Mouse (Mus musculus) cerebellum, adult 9-10 months (tissue): Measurements from ENCODE around the gene Alox12b.
A peak's percentile ranks its signal among the peaks of the same experiment; 100 is the strongest.

Source experiments
- DNase-seq: peaks from one replicate; pipeline ENCODE4 v3.0.0; 2022

Alox12b gene

GRCm38 (mm10) chr11:69156800-69157199 is at the start of gene Alox12b:
Alox12b (plus strand) TSS chr11:69156989.
- DNase-seq, result no peak

DNA sequence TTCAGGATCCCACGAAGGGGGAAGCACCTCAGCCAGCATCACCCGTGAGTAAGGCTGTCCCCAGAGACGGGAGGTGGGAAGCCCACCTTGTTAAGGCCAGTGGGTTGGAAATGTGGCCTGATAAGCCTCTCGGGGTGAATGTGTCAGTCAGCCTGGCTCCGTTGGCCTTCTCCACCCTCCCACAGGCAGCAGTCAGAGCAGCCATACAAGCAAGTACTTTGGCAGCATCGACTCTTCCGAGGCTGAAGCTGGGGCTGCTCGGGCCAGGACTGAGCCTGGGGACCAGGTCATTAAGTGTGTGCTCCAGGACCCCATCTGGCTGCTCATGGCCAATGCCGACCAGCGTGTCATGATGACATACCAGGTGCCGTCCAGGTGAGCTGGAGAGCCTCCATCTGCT is 49.1 kb upstream of the Alox12b start:
- DNase-seq, result no peak

DNA sequence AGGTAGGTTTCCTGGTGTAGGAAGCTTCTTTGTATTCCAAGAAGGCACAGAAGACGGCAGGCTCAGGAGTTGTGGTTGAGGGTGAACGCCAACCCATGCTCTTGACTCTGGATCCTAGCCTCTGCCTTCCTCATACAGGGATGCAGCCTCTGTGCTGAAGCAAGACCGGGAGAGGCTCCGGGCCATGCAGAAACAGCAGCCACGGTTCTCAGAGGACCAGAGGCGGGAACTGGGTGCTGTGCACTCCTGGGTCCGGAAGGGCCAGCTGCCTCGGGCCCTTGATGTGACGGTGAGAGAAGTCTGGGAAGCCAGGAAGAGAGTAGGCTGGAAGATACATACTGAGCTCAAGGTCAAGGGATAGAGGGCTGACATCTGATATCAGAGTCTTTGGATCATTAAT is 48.6 kb upstream of the Alox12b start:
- DNase-seq, result no peak

GRCm38 (mm10) chr11:69109032-69109900 is 47.5 kb upstream of the Alox12b start:
- peak; percentile 55 for DNase-seq

DNA sequence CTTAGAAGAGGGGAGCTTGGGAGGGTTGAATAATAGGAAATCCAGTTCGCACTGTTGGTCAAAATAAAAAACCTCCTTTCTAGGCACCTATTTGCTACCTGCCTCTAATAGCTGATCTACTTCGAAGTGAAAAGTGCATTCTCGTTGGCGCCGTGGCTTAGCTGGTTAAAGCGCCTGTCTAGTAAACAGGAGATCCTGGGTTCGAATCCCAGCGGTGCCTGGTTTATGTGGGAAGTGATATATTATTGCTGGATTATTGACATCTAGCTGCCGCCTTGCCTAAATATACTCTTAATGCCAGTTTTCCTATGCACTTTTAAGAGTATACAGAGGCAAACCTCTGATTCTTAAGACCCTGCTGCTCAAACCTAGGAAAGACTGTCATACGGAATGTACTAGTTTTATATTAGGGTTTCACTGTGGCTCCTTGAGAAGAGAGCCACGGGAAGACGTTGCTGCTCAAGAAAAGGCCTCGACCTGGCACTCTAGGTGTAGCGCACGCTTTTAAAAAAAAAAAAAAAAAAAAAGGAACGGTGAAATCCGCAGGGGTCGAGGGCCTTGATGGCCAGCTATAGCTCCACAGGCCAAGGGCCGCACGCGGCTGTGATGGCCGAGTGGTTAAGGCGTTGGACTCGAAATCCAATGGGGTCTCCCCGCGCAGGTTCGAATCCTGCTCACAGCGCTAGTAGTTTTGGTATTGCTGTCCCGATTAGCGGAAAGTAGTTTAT is 46.3 kb upstream of the Alox12b start:
- DNase-seq, result peak; percentile 92

GRCm38 (mm10) chr11:69111051-69111810 is 45.6 kb upstream of the Alox12b start:
- DNase-seq, result no peak

- no peak for DNase-seq
Observed at GRCm38 (mm10) chr11:69111865-69112264, 44.9 kb upstream of the Alox12b start.

DNA sequence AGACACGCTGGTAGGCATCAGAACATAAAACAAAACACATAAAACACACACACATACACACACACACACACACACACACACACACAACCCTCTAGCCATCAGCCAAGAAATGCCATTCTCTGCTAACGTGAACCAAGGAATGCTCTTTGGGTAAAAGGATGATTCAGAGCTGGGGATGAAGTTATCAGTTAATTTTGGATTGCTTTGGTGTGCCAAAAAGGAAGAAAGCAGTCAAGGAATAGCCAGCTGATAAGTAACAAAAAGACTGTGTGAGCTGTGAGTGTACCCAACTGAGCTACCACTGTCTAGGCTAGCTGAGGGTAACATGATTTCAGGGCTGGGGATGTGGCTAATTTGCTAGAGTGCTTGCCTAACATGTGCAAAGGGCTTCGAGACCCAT is 42.8 kb upstream of the Alox12b start:
- DNase-seq, result no peak

DNA sequence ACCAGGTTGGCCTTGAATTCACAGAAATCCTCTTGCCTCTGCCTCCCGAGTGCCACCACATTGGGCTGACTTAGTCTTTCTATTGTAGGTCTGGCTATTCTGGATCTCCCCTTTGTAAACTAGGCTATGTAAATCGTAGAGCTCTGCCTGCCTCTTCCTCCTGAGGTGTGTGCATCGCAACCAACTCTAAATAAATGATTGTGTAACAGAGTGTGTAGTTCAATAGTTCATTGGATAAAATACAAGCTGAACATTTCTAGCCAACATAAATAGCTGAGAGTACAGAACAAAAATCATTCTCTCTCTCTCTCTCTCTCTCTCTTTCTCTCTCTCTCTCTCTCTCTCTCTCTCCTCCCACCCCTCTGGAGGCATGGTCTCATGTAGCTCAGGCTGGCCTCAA is 42.2 kb upstream of the Alox12b start:
- no peak for DNase-seq

- no peak for DNase-seq
Observed at GRCm38 (mm10) chr11:69116843-69117242, 39.9 kb upstream of the Alox12b start.

DNA sequence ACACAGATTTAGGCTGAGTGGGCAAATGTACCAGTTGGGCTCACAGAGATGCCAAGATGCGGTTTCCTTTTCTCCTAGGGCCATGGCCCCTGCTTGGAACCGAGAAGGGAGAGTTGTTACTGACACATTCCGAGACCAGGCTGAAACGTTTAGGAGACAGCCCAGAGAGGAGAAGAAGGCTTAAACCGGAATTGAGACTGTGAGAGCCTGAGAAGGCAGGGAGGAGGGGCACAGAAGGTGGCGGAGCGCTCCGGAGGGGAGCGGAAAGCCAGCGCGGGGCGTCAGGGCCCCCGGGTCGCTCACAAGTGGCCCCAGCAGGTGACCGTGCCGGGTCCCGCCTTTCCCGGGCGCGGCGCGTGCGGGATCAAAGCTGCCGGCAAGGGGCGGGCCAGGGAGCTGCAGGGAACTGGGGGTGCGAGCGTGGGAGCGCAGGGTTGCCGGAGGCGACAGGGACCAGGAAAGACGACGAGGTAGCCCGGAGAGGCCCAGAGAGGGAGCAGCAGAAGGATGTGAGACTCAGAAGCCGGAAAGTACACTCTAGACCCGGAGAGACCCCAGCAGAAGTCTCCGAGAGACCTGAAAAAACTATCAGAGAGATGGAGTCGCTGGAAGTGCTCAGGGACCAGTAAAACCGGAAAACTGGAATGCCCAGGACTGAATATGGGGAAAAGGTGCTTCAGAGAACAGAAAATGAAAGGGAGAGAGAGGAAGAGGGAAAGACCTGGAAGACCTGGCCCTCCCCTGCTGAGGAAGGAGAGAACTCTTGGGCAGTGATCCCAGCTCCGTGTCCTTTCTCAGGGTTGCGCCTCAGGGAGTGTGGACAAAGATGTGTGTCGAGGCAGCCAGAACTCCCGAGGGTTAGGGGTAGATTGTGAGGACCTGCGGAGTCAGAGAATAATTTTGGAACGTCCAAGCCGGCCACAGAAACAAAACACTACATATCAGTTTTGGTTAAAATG is 38.8 kb upstream of the Alox12b start:
- DNase-seq, result peak; percentile 71

GRCm38 (mm10) chr11:69118765-69119164 is 38.0 kb upstream of the Alox12b start:
- peak; percentile 95 for DNase-seq

GRCm38 (mm10) chr11:69119446-69120155 is 37.2 kb upstream of the Alox12b start:
- DNase-seq, result peak; percentile 57

DNA sequence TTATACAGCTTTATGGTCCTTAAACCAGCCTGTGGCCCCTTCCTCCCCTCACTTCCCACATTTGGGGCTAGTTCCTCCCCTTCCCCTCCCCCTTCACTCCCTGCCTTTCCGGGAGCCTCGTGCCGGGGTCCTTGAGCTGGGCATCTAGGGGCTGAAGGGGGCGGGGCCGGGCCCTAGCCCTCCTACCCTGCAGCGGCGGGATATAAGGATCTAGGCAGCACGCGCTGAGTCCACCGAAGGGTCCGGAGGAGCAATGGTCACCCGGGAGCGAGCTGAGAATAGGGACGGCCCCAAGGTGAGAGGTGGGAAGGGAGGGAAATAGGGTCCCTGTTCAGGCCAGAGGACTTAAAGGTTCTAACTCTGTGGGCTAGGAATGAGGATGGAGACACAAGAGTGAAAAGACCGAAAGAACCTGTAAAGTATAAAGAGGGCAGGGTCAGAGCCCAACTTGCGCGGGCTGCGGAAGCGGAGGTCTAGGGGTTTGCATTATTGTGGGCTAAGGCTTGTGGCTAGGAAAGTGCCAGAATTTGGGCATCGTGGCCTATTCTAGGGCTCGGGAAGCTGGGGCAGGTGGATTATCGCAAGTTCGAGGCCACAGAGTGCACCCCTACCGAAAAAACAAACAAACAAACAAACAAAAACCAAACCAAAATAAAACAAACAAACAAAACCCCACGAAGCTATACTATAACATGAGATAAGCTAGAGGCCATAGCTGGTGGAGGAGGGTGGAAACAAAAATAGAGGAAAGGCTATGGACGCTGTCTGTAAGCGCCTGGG is 36.4 kb upstream of the Alox12b start, which contains the start of gene Hes7:
Gene Hes7 (plus strand): TSS at position 184 of the 780 bp plus-strand sequence.
- peak; percentile 65 for DNase-seq

- DNase-seq, result peak; percentile 39
Observed at GRCm38 (mm10) chr11:69121001-69121740, 35.6 kb upstream of the Alox12b start.

- DNase-seq, result peak; percentile 62
Observed at GRCm38 (mm10) chr11:69121741-69122335, 35.0 kb upstream of the Alox12b start.

- DNase-seq, result peak; percentile 85
Observed at GRCm38 (mm10) chr11:69122336-69122951, 34.3 kb upstream of the Alox12b start, which contains the start of gene 9130213A22Rik. 9130213A22Rik (minus strand) TSS chr11:69122589.

DNA sequence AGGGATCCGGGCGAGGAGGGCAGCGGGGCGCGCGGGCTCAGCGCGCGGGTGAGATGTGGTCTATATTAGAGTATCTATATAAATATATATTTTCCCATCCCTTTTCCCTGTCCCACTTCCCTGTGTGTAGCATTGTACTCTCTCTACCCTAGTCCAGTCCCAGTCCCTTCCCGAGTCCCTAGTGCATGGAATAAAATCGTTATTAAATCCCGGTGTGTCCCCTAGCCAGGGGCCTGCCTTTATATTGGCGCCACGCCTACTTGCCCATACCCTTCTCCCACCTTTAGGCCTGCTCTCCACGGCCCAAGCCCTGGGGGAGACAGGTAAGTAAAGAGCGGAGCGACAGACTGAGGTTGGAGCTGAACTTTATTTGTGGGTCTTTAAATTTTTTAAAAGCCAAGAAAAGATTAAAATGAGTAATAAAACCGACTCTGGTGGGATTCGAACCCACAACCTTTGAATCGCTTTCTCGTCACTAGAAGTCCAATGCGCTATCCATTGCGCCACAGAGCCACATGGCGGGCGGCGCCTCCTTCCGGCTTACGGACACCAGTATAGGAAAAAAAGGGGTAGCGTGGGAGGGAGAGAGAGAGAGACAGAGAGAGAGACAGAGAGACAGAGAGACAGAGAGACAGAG is 33.6 kb upstream of the Alox12b start:
- peak; percentile 97 for DNase-seq
